ENCODE assay signal across 9 mouse cellular contexts in the genomic region with DNA sequence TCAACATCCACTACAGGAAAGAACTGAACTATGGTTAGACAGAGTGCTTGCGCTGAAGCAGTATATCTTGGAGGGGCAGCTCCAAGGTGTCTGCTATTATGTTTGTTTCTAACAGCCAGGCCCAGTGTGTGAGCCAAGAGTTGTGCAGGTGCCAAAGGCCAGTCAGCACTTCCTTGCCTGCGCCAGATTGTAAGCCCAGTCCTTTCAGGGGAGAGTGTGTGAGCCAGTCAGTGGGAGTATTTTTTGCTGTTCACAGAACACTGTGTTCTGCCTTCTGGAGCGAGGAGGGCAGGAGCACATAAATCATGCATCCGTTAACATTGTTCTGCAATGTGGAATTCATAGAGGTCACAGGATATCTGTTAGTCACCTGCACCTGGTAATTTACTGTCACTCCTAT.
A peak's percentile ranks its signal among the peaks of the same experiment; 100 is the strongest.
DNase-seq lines count a peak whose midpoint lies in the region; ATAC-seq and TF ChIP-seq lines count a peak whose summit lies in the region.
"Had no signal": no experiment of that assay in that cellular context is flagged by ENCODE, and none has a peak within 500 bp of the region (broad histone marks: within the 10 kb centered on the region; RNA-seq: fewer than 3 reads in every experiment).

No protein-coding gene starts in this region.

- peak; percentile 94 for ATAC-seq in kidney, embryonic 16.5 days (ENCODE audit: low FRiP score, low TSS enrichment)
- no peak for ATAC-seq in midbrain, embryonic 16.5 days
- ATAC-seq in inflammation-experienced regulatory T-cells, adult 6 months, result no peak

- H3K36me3 ChIP-seq in kidney, embryonic 16.5 days (ENCODE audit: insufficient read depth, low read length), result no peaks in the 10 kb centered on the region
- H3K36me3 ChIP-seq in midbrain, embryonic 16.5 days (ENCODE audit: control insufficient read depth, insufficient read depth, low read length), result no peaks in the 10 kb centered on the region

- H3K27me3 ChIP-seq in kidney, embryonic 16.5 days (ENCODE audit: insufficient read depth, low read length), result no peaks in the 10 kb centered on the region
- H3K27me3 ChIP-seq in midbrain, embryonic 16.5 days (ENCODE audit: control insufficient read depth, insufficient read depth, low read depth, low read length), result no peaks in the 10 kb centered on the region

- H3K27ac ChIP-seq in kidney, embryonic 16.5 days (ENCODE audit: low read length), result no peak overlapping the region
- peak overlapping the region; percentile 41; the same call in 1 of the 2 replicates for H3K27ac ChIP-seq in midbrain, embryonic 16.5 days (ENCODE audit: low read length)
- H3K27ac ChIP-seq: macrophage had no signal

- no peak overlapping the region for H3K4me3 ChIP-seq in kidney, embryonic 16.5 days (ENCODE audit: low read length)
- no peak overlapping the region for H3K4me3 ChIP-seq in midbrain, embryonic 16.5 days (ENCODE audit: low read depth, low read length)

- H3K9ac ChIP-seq in kidney, embryonic 16.5 days (replicated peaks; ENCODE audit: low read length), result no peak overlapping the region
- no peak overlapping the region for H3K9ac ChIP-seq in midbrain, embryonic 16.5 days (ENCODE audit: low read depth, low read length)

- no peak overlapping the region for H3K4me2 ChIP-seq in kidney, embryonic 16.5 days (replicated peaks; ENCODE audit: low read depth, low read length)
- no peak overlapping the region for H3K4me2 ChIP-seq in midbrain, embryonic 16.5 days (ENCODE audit: low read length)

- no peaks in the 10 kb centered on the region for H3K4me1 ChIP-seq in kidney, embryonic 16.5 days (ENCODE audit: insufficient read depth, low read length)
- H3K4me1 ChIP-seq in midbrain, embryonic 16.5 days (ENCODE audit: control insufficient read depth, insufficient read depth, low read length), result no peaks in the 10 kb centered on the region

- 26% methylated on average over 4 of the region's 4 CpGs for WGBS in kidney, embryonic 16.5 days
- WGBS in midbrain, embryonic 16.5 days, result 68% methylated on average over 4 of the region's 4 CpGs

- TF ChIP-seq POLR2A in brain, embryonic 14.5 days (IDR thresholded peaks at IDR 0.05; ENCODE audit: borderline replicate concordance, extremely low read depth, insufficient read depth, insufficient read length, poor library complexity, severe bottlenecking), result no peak

- DNase-seq in adrenal gland, adult 2 months, result peak; percentile 5
- DNase-seq in adrenal gland, adult 18-20 months (ENCODE audit: low spot score in 2 of 2), result no peak
- DNase-seq in brain, embryonic 14.5 days (ENCODE audit: low read depth), result peak; percentile 87
- DNase-seq in gastrocnemius, postnatal 25 days, result peak; percentile 58
- no peak for DNase-seq in B cell, adult 2 months

- no peak for TF ChIP-seq CTCF in brain, embryonic 14.5 days (IDR thresholded peaks at IDR 0.05; ENCODE audit: borderline replicate concordance, extremely low read depth, insufficient read depth, insufficient read length)

- no peaks in the 10 kb centered on the region for H3K9me3 ChIP-seq in kidney, embryonic 16.5 days (ENCODE audit: low read length)
- H3K9me3 ChIP-seq in midbrain, embryonic 16.5 days (replicated peaks; ENCODE audit: control insufficient read depth, low read length, poor library complexity, severe bottlenecking), result no peaks in the 10 kb centered on the region

Comparison
In these comparisons a context has a peak if more than half of its experiments do, and no peak if none do; other contexts are left out.
1. DNase-seq: peak in adrenal gland, adult 2 months (single experiment), brain, embryonic 14.5 days (single experiment) and gastrocnemius, postnatal 25 days (single experiment); none in adrenal gland, adult 18-20 months (0 of 2) and B cell, adult 2 months (0 of 2).